Comparison of ENCODE assay signal across 8 mouse cellular contexts in genomic region chr2:28523643-28524117, GRCm38 (mm10). TPM values are rescaled to one million over a fixed set of nuclear protein-coding genes. Genes with fewer than 3 reads are reported as not detected.
A peak's percentile ranks its signal among the peaks of the same experiment; 100 is the strongest.
DNase-seq lines count a peak whose midpoint lies in the region; ATAC-seq and TF ChIP-seq lines count a peak whose summit lies in the region.

No protein-coding gene starts in this region.

- ATAC-seq in intestine, embryonic 14.5 days (replicated peaks; ENCODE audit: low FRiP score, low TSS enrichment, low read depth): peak; percentile 40; the same call in 1 of the 2 replicates
- peak; percentile 87 for ATAC-seq in megakaryocyte progenitor cell, adult 5-6 weeks (replicated peaks; ENCODE audit: poor library complexity)

- DNase-seq in adrenal gland, adult (ENCODE audit: inconsistent age in 2 of 2, low spot score in 1 of 2): peak; percentile 94 to 97
- peak; percentile 47 for DNase-seq in embryo, embryonic 11 days
- peak; percentile 80 to 90 for DNase-seq in gastrocnemius, postnatal 36 days
- peak; percentile 81 for DNase-seq in intestine, embryonic 14.5 days (ENCODE audit: low spot score)
- DNase-seq in left cerebral cortex, postnatal 14 days (ENCODE audit: low spot score in 2 of 2): peak; percentile 86 to 92
- DNase-seq in skeletal muscle tissue, adult 2 months (ENCODE audit: low read depth, low spot score): peak; percentile 90
- DNase-seq in thymus, adult 2 months: no peak

- H3K9me3 ChIP-seq in intestine, embryonic 14.5 days (ENCODE audit: control insufficient read depth, low read length): no peaks in the 10 kb centered on the region

- no peak for TF ChIP-seq POLR2A in thymus, adult 2 months (IDR thresholded peaks at IDR 0.05; ENCODE audit: control insufficient read depth, extremely low read depth, insufficient read depth, low read length, poor library complexity)

- peaks cover 31% of the 10 kb centered on the region for H3K4me1 ChIP-seq in intestine, embryonic 14.5 days (replicated peaks; ENCODE audit: control insufficient read depth, insufficient read depth, low read length)
- H3K4me1 ChIP-seq in thymus, adult 2 months (replicated peaks; ENCODE audit: control insufficient read depth, insufficient read depth, low read length): peaks cover 26% of the 10 kb centered on the region

- WGBS in intestine, embryonic 14.5 days: 26% methylated on average over 5 of the region's 5 CpGs
- 54% methylated on average over 5 of the region's 5 CpGs for WGBS in thymus, adult 2 months

- no peak overlapping the region for H3K4me2 ChIP-seq in intestine, embryonic 14.5 days (ENCODE audit: low read length)

- no peak overlapping the region for H3K9ac ChIP-seq in intestine, embryonic 14.5 days (ENCODE audit: low read length)

- H3K36me3 ChIP-seq in intestine, embryonic 14.5 days (ENCODE audit: control insufficient read depth, insufficient read depth, low read length): no peaks in the 10 kb centered on the region
- no peaks in the 10 kb centered on the region for H3K36me3 ChIP-seq in thymus, adult 2 months (ENCODE audit: control insufficient read depth, insufficient read depth, low read length)

- H3K27me3 ChIP-seq in intestine, embryonic 14.5 days (replicated peaks; ENCODE audit: control insufficient read depth, insufficient read depth, low read length): no peaks in the 10 kb centered on the region
- no peaks in the 10 kb centered on the region for H3K27me3 ChIP-seq in thymus, adult 2 months (ENCODE audit: control insufficient read depth, insufficient read depth, low read length)

- intact Hi-C loops in gastrocnemius, postnatal 36 days (cut with DNase I): no loop called here
- intact Hi-C loops in left cerebral cortex, postnatal 14 days (cut with DNase I): no loop called here

- no peak overlapping the region for H3K4me3 ChIP-seq in intestine, embryonic 14.5 days (ENCODE audit: low read depth, low read length)
- H3K4me3 ChIP-seq in thymus, adult 2 months (ENCODE audit: control insufficient read depth, insufficient read depth, low read length): no peak overlapping the region

- H3K27ac ChIP-seq in intestine, embryonic 14.5 days (ENCODE audit: low read depth): no peak overlapping the region
- H3K27ac ChIP-seq in thymus, adult 2 months (ENCODE audit: control insufficient read depth, insufficient read depth, low read length): no peak overlapping the region

- TF ChIP-seq CTCF in thymus, adult 2 months (IDR thresholded peaks at IDR 0.05; ENCODE audit: borderline replicate concordance, control insufficient read depth, extremely low read depth, insufficient read depth, low read length, poor library complexity): no peak

RNA-seq across cellular contexts. Expression of gene Ralgds, which starts 10.8 kb away (rescaled TPM):
- total RNA-seq in gastrocnemius, postnatal 36 days (2021): 1 to 10 TPM; 8.5 to 9.4 TPM
- polyA plus RNA-seq in intestine, embryonic 14.5 days (2014; fragmentation: Nextera tagmentation; extraction: Ambion mirVana): 38.7 and 40.6 TPM in 2 replicates
- total RNA-seq in left cerebral cortex, postnatal 14 days (2021): 100 to 1,000 TPM; 119 TPM
- 3.4 and 7.4 TPM in 2 replicates for total RNA-seq in megakaryocyte progenitor cell, adult 5-6 weeks (2015)
- total RNA-seq in megakaryocyte progenitor cell, adult 5-6 weeks (2017): 3.2 and 3.3 TPM in 2 replicates
- polyA plus RNA-seq in thymus, adult 2 months (2012; rRNA removed): 45.4 and 51.6 TPM in 2 replicates

RNA-seq across cellular contexts. Expression of gene Gm10134, which starts 17.8 kb away (rescaled TPM):
- not detected for total RNA-seq in gastrocnemius, postnatal 36 days (2021)
- polyA plus RNA-seq in intestine, embryonic 14.5 days (2014; fragmentation: Nextera tagmentation; extraction: Ambion mirVana): 6.4 and 15.5 TPM in 2 replicates
- 1 to 10 TPM; 1.1 to 1.5 TPM for total RNA-seq in left cerebral cortex, postnatal 14 days (2021)
- not detected in 2 replicates for total RNA-seq in megakaryocyte progenitor cell, adult 5-6 weeks (2015)
- total RNA-seq in megakaryocyte progenitor cell, adult 5-6 weeks (2017): not detected in 2 replicates
- 0.47 and 0.61 TPM in 2 replicates for polyA plus RNA-seq in thymus, adult 2 months (2012; rRNA removed)

RNA-seq across cellular contexts. Expression of gene Gbgt1, which starts 27.0 kb away (rescaled TPM):
- total RNA-seq in gastrocnemius, postnatal 36 days (2021): 1 to 10 TPM in 1 of 2 experiments, under 1 TPM in 1; 0.79 to 1.2 TPM
- 4.7 and 5.2 TPM in 2 replicates for polyA plus RNA-seq in intestine, embryonic 14.5 days (2014; fragmentation: Nextera tagmentation; extraction: Ambion mirVana)
- total RNA-seq in left cerebral cortex, postnatal 14 days (2021): 1 to 10 TPM; 1.6 to 2.5 TPM
- not detected in 2 replicates for total RNA-seq in megakaryocyte progenitor cell, adult 5-6 weeks (2015)
- not detected in 2 replicates for total RNA-seq in megakaryocyte progenitor cell, adult 5-6 weeks (2017)
- 2.5 and 2.8 TPM in 2 replicates for polyA plus RNA-seq in thymus, adult 2 months (2012; rRNA removed)

RNA-seq across cellular contexts. Expression of gene Cel, which starts 39.5 kb away (rescaled TPM):
- not detected for total RNA-seq in gastrocnemius, postnatal 36 days (2021)
- polyA plus RNA-seq in intestine, embryonic 14.5 days (2014; fragmentation: Nextera tagmentation; extraction: Ambion mirVana): 67.3 TPM in 1 of 2 replicates, not detected in the other
- total RNA-seq in left cerebral cortex, postnatal 14 days (2021): not detected
- not detected in 2 replicates for total RNA-seq in megakaryocyte progenitor cell, adult 5-6 weeks (2015)
- not detected in 2 replicates for total RNA-seq in megakaryocyte progenitor cell, adult 5-6 weeks (2017)
- polyA plus RNA-seq in thymus, adult 2 months (2012; rRNA removed): 0.42 and 0.49 TPM in 2 replicates

RNA-seq across cellular contexts. Expression of gene Mrps2, which starts 55.8 kb away (rescaled TPM):
- total RNA-seq in gastrocnemius, postnatal 36 days (2021): 10 to 100 TPM; 21.4 to 24.8 TPM
- polyA plus RNA-seq in intestine, embryonic 14.5 days (2014; fragmentation: Nextera tagmentation; extraction: Ambion mirVana): 64.4 and 69.1 TPM in 2 replicates
- total RNA-seq in left cerebral cortex, postnatal 14 days (2021): 10 to 100 TPM; 39.1 to 42.8 TPM
- 64.8 and 71.0 TPM in 2 replicates for total RNA-seq in megakaryocyte progenitor cell, adult 5-6 weeks (2015)
- 31.2 and 32.5 TPM in 2 replicates for total RNA-seq in megakaryocyte progenitor cell, adult 5-6 weeks (2017)
- polyA plus RNA-seq in thymus, adult 2 months (2012; rRNA removed): 50.7 and 53.8 TPM in 2 replicates

Comparison
In these comparisons a context has a peak if more than half of its experiments do, and no peak if none do; other contexts are left out.
1. RNA of gene Ralgds, which starts 10.8 kb away (total RNA-seq): 119 TPM in left cerebral cortex, postnatal 14 days; 8.5 to 9.4 TPM in gastrocnemius, postnatal 36 days and 3.2 to 7.4 TPM in megakaryocyte progenitor cell, adult 5-6 weeks; every median in the first group is over 10 times any median in the second.